Mouse (Mus musculus) mature B cell (primary cell): ENCODE data around the gene Zgpat.

ENCODE experiments used
- in situ Hi-C: fragments of 300-500 bp; cut with MboI; formaldehyde crosslinking; loops from 2 replicates; pipeline ENCODE4 v1.14.3; 2019

Gene Zgpat

DNA sequence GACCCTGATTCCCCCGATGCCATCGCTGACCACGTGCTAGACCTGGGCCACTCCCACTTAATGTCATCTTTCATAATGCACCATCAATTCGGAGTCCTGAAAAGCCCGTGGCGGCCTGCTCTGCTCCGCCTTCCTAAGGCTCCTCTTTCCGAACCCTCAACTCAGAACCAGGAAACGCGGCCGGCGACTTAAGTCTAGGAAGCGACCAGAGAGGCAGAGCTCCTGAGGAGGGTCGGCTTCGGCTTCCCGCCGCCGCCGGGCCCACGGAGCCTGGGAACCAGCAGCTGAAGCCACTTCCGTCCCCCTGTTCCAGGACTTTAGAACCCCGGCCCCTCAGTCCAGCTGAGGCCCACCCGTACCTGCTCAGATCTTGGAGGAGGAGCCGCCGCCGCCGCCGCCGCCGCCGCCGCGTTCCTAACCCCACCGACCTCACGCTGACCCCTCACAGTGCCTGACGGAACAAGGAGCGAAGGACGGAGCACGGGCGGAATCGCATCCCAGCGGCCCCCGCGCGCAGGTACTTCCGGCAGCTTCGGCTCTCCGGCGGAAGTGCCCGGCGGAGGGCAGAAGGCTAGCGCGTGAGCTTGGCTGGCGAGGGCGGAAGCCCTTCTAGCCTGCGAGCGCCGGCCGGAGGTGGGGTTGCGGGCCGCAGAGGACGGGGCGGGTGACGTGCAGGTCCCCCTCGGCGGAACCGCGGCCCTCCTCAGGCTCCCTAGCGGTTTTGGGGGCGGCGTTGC, at the start of gene Zgpat, which contains the start of gene Arfrp1:
Gene Zgpat (plus strand): TSS at position 69 of the 737 bp plus-strand sequence.
Gene Arfrp1 (minus strand): TSS at position 545 of the 737 bp plus-strand sequence.
- in situ Hi-C loops = no loop called here

- in situ Hi-C loops = no loop called here
Observed at GRCm38 (mm10) chr2:181319248-181320102, 45.3 kb upstream of the Zgpat start, which contains the start of gene Rtel1. Rtel1 (plus strand) TSS chr2:181319739.

GRCm38 (mm10) chr2:181320103-181320499, 44.6 kb upstream of the Zgpat start:
- in situ Hi-C loops = no loop called here

GRCm38 (mm10) chr2:181322136-181322535, 42.6 kb upstream of the Zgpat start:
- in situ Hi-C loops = no loop called here

DNA sequence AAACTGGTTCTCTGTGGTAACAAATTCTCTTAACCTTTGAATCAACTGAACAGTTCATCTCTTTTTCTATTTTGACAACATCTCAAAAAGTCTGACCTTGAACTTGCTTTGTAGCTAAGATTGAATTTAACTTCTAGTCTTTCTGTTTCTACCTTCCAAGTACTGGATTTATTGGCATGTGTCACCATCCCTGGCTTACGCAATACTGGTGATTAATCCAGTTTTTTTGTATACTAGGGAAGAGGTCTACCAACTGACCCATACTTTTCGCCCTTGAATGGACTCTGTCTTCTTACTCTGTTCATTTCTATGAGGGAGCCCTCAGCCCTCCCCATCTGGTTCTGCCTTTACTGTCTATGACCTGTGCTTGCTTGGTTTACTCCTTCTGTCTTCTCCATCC, 38.6 kb upstream of the Zgpat start:
- in situ Hi-C loops = no loop called here

DNA sequence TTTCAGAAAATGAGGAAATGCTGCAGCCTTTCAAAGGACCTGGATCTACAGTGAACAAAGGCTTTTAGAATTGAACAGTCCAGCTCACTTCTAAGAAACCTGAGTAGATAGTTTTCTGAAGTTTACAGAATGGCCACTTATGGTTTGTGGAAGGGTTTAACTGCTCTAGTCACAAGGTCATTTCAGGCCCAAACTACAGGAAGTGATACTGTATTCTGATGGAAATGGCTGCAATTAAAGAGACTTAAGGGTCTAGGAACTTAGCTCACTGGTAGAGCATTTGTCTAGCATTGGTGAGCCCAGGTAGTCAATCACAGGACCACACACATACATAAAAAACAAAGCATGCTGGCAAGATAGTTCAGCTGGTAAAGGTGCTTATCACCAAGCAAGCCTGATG, 32.2 kb upstream of the Zgpat start:
- in situ Hi-C loops = loop anchor here (10.0 kb wide), 1 partner anchor 148 kb away; the partner anchor contains the start of gene Ppdpf

DNA sequence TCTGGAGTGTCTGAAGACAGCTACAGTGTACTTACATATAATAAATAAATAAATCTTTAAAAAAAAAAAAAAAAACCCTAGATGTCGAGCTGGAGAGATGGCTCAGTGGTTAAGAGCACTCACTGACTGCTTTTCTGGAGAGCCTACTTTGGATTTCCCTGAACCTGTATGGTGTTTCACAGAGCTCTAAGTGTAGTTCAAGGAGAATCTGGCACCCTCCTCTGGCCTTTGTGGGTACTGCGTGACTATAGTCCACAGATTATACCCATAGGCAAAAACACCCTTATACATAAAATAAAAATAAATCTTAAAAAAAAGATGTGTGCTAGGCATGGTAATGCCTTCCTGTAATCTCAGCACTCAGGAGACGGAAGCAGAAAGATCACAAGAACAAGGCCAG, 30.7 kb upstream of the Zgpat start:
- in situ Hi-C loops = loop anchor here (10.0 kb wide), 1 partner anchor 149 kb away; the partner anchor contains the start of gene Ppdpf

DNA sequence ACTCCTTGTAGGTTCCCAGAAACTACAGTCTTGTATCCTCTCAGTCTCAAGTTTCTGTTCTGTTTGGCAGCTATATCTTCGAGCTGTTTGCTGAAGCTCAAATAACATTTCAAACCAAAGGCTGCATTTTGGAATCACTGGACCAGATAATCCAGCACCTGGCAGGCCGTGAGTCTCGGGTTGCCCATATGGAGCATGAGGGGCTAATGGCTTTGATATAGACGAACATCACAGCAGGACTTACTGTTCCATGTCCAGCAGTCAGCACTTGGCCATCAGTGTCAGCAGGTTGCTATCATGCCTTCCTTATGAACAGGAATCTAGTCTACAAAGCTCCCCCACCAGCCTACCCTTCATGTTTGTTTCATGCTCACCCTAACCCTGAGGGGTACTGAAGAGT, 24.3 kb upstream of the Zgpat start:
- in situ Hi-C loops = no loop called here

- in situ Hi-C loops = no loop called here
Observed at GRCm38 (mm10) chr2:181342766-181343165, 22.0 kb upstream of the Zgpat start.

DNA sequence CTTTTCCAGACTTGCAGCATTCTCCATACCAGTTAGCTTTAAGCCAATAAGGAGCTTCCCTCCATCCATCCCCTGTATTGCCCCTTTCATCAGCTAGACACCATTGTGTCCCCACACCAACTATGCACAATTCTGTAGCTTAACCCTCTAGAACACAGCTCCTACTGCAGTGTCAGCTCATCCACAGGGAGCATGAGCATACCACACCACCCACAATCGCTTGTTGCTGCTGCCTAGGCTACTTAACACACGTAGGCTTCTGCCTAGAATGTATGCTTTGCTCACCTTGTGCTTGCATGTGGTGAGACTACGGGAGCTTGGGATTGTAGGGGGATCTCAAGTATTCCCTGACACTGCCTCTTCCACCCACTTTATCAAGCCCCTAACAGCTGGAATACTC, 7.9 kb upstream of the Zgpat start:
- in situ Hi-C loops = no loop called here

GRCm38 (mm10) chr2:181363946-181364345, 782 bp upstream of the Zgpat start:
- in situ Hi-C loops = no loop called here

GRCm38 (mm10) chr2:181364487-181364859, 255 bp upstream of the Zgpat start:
- in situ Hi-C loops = no loop called here

- in situ Hi-C loops = no loop called here
Observed at GRCm38 (mm10) chr2:181365655-181366075, 937 bp downstream of the Zgpat start.

DNA sequence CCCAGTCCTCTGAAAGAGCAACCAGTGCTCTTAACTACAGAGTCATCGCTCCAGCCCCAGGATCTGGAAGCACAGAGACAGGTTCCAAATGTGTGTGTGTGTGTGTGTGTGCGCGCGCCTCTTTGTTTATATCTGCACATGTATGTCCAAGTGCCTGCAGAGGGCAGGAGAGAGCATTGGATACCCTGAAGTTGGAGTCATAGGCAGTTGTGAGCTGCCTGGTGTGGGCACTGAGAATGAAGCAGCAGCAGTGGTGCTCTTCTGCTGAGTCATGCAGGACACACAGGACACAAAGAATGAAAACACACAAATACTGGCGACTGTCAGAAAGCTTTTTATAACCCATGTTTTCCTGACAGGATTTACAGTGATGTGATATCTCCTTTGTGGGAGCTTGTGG, 5.3 kb downstream of the Zgpat start:
- in situ Hi-C loops = no loop called here

GRCm38 (mm10) chr2:181375787-181376186, 11.1 kb downstream of the Zgpat start:
- in situ Hi-C loops = no loop called here

GRCm38 (mm10) chr2:181377230-181377629, 12.5 kb downstream of the Zgpat start:
- in situ Hi-C loops = no loop called here

GRCm38 (mm10) chr2:181378701-181379100, 14.0 kb downstream of the Zgpat start:
- in situ Hi-C loops = no loop called here

DNA sequence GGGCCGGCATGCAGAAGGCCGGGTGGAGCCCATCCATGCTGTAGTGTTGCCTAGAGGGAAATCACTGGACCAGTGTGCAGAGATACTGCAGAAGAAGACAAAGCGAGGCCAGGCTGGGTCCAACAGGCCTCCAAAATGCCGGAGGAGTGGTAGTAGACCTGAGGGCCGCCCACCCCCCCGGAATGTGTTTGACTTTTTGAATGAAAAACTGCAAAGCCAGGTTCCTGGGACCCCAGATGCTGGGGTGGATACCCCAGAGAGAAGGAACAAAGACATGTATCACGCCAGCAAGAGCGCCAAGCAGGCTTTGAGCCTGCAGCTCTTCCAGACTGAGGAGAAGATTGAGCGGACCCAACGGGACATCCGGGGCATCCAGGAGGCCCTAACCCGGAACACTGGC, 15.1 kb downstream of the Zgpat start, which contains the start of gene Lime1:
Gene Lime1 (plus strand): TSS at position 301 of the 400 bp plus-strand sequence.
- in situ Hi-C loops = no loop called here

GRCm38 (mm10) chr2:181380251-181380650, 15.5 kb downstream of the Zgpat start:
- in situ Hi-C loops = no loop called here

- in situ Hi-C loops = no loop called here
Observed at GRCm38 (mm10) chr2:181381107-181381506, 16.4 kb downstream of the Zgpat start.

GRCm38 (mm10) chr2:181381631-181382306, 17.0 kb downstream of the Zgpat start:
- in situ Hi-C loops = no loop called here

- in situ Hi-C loops = no loop called here
Observed at GRCm38 (mm10) chr2:181384463-181384862, 19.7 kb downstream of the Zgpat start.
